Mouse (Mus musculus): ENCODE results near the gene Capn9.
A peak's percentile ranks its signal among the peaks of the same experiment; 100 is the strongest.

Gene Capn9

GRCm38 (mm10) chr8:124575811-124576210, at the start of gene Capn9:
TSS of gene Capn9 (plus strand) at chr8:124576111.
- DNase-seq (ENCODE audit: low spot score), result no peak

- no peak for DNase-seq (ENCODE audit: low spot score)
These were observed 49.6 kb upstream of the Capn9 start for GRCm38 (mm10) chr8:124526261-124526660.

- no peak for DNase-seq (ENCODE audit: low spot score)
These were observed 45.8 kb upstream of the Capn9 start for GRCm38 (mm10) chr8:124530076-124530475.

GRCm38 (mm10) chr8:124530556-124530955, 45.4 kb upstream of the Capn9 start:
- no peak for DNase-seq (ENCODE audit: low spot score)

GRCm38 (mm10) chr8:124530996-124531395, 44.9 kb upstream of the Capn9 start:
- DNase-seq (ENCODE audit: low spot score), result no peak

- DNase-seq (ENCODE audit: low spot score), result no peak
These were observed 43.3 kb upstream of the Capn9 start for GRCm38 (mm10) chr8:124532626-124533025.

GRCm38 (mm10) chr8:124535451-124535850, 40.5 kb upstream of the Capn9 start:
- DNase-seq (ENCODE audit: low spot score), result no peak

GRCm38 (mm10) chr8:124540906-124541305, 35.0 kb upstream of the Capn9 start:
- DNase-seq (ENCODE audit: low spot score), result no peak

- no peak for DNase-seq (ENCODE audit: low spot score)
These were observed 33.9 kb upstream of the Capn9 start for GRCm38 (mm10) chr8:124542001-124542400.

- no peak for DNase-seq (ENCODE audit: low spot score)
These were observed 32.6 kb upstream of the Capn9 start for GRCm38 (mm10) chr8:124543272-124543671.

GRCm38 (mm10) chr8:124546371-124546770, 29.5 kb upstream of the Capn9 start:
- no peak for DNase-seq (ENCODE audit: low spot score)

GRCm38 (mm10) chr8:124546815-124547214, 29.1 kb upstream of the Capn9 start:
- no peak for DNase-seq (ENCODE audit: low spot score)

- DNase-seq (ENCODE audit: low spot score), result no peak
These were observed 28.6 kb upstream of the Capn9 start for GRCm38 (mm10) chr8:124547269-124547668.

- DNase-seq (ENCODE audit: low spot score), result no peak
These were observed 27.7 kb upstream of the Capn9 start for GRCm38 (mm10) chr8:124548187-124548586.

- no peak for DNase-seq (ENCODE audit: low spot score)
These were observed 24.8 kb upstream of the Capn9 start for GRCm38 (mm10) chr8:124551011-124551661.

- no peak for DNase-seq (ENCODE audit: low spot score)
These were observed 20.7 kb upstream of the Capn9 start for GRCm38 (mm10) chr8:124555113-124555750.

GRCm38 (mm10) chr8:124556164-124556563, 19.7 kb upstream of the Capn9 start:
- no peak for DNase-seq (ENCODE audit: low spot score)

- DNase-seq (ENCODE audit: low spot score), result peak; percentile 58
These were observed 19.3 kb upstream of the Capn9 start for GRCm38 (mm10) chr8:124556658-124557057.

GRCm38 (mm10) chr8:124557476-124557875, 18.4 kb upstream of the Capn9 start:
- DNase-seq (ENCODE audit: low spot score), result no peak

GRCm38 (mm10) chr8:124567126-124567525, 8.8 kb upstream of the Capn9 start:
- no peak for DNase-seq (ENCODE audit: low spot score)

GRCm38 (mm10) chr8:124567584-124567983, 8.3 kb upstream of the Capn9 start:
- DNase-seq (ENCODE audit: low spot score), result no peak

GRCm38 (mm10) chr8:124569100-124569499, 6.8 kb upstream of the Capn9 start:
- no peak for DNase-seq (ENCODE audit: low spot score)

GRCm38 (mm10) chr8:124569593-124569992, 6.3 kb upstream of the Capn9 start, which contains the start of gene Agt:
TSS of gene Agt (minus strand) at chr8:124569706.
- no peak for DNase-seq (ENCODE audit: low spot score)
